Mouse (Mus musculus) T-cell, adult 2 months (primary cell): ENCODE measurements around the gene Exoc7.
"Not testable (repeated sequence)": the region's sequence is repeated elsewhere in the genome, so short reads cannot be mapped to it uniquely, and the experiment has no call there.

Source experiments
- DNase-seq: peaks from one replicate; pipeline ENCODE4 v3.0.0; 2022; ENCODE audit warnings: low spot score

The Exoc7 gene

DNA sequence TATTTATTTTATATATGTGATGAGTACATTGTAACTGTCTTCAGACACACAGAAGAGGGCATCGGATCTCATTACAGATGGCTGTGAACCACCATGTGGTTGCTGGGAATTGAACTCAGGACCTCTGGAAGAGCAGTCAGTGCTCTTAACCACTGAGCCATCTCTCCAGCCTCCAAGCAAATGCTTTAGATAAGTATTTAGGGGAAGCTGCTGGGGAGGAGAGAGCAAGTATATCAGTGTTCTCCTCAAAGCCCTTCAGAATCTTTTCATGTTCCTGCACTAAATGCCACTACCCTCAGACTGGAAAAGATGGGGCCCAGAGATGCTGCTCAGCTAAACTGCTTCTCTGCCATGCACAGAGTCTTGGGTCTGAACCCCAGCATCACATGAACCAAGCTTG, 29.8 kb downstream of the Exoc7 start:
- not testable (repeated sequence) for DNase-seq

DNA sequence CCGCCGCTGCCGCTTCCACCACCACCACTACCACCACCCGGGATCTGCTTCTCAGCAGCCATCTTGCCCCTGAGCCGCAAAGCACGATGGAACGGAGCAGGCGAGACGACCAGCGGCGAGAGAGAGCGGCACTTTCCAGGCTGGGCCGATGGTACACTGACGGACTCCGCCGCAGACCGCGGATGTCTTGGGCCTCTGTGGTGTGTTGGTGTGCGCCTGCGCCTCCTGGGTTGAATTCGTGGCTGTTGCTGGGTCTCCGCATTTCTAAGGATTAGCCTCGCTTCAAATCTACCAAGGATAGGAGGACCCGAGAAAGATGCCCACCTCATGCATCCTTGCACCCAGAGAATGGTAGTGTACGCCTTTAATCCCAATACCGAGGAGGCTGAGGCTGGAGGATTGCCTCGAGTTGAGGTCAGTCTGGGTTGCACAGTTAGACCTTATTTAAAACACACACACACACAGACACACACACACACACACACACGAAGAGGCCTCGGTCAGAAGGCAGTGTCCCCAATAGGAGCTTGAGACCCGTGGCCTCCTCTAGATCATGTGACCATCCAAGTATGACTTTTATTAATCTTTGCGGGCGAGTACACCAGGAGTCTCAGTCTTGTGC, 32.9 kb downstream of the Exoc7 start, which contains the start of gene Srp68:
Gene Srp68, minus strand, starts transcription at position 173 of the 622 bp plus-strand sequence.
- DNase-seq, result peak; percentile 90

DNA sequence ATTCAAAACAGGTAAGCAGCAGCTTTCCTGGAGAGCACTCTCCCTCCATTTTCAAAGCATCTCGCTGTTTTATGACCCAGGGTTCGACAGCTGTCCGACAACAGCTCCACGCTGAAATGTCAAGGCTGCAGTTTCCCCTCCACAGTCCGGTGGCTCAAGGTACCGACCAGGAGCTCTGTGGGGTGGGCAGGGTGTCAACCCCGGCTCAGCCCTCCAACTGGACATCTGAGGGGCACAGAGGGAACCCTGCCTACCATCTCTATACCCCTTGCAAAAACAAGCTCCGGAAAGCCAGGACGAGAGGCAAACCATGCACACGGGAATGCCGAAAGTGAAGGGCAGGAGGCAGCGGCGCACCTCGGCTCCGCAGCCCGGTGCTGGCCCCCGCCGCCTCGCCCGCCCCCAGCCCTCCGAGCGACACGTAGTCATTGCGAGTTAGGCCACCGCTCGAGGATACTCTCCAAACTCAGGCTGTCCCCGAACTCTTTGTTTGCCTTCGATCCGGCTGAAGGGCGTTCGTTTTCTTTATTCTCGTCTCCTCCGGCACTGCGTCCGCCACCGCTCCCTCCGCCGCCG, 33.5 kb downstream of the Exoc7 start:
- no peak for DNase-seq

GRCm38 (mm10) chr11:116272589-116273468, 34.2 kb downstream of the Exoc7 start:
- no peak for DNase-seq

GRCm38 (mm10) chr11:116269560-116269959, 37.5 kb downstream of the Exoc7 start:
- no peak for DNase-seq

GRCm38 (mm10) chr11:116268313-116268712, 38.7 kb downstream of the Exoc7 start:
- no peak for DNase-seq

GRCm38 (mm10) chr11:116267637-116268036, 39.4 kb downstream of the Exoc7 start:
- DNase-seq, result no peak

- DNase-seq, result no peak
Measured at GRCm38 (mm10) chr11:116265850-116266249, 41.2 kb downstream of the Exoc7 start.

DNA sequence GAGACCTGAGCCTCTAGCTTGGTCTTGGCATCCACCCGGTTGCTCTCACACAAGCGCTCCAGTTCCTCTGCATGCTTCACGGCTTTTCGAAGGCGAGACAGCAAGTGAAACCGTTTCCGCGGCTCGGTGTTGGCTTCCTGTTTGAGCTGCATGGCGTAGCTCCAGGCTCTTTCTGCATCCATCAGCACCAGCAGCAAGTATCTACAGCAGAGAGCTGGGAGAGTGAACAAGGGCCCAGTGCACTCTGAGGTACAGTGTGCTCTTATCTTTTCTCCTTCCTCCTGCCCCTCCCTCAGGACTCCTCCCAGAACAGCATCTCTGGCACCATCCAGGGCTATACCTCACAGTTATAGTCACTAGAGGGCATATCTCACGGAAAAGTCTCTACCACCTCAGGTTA, 41.7 kb downstream of the Exoc7 start:
- no peak for DNase-seq

- no peak for DNase-seq
Measured at GRCm38 (mm10) chr11:116260259-116260658, 46.8 kb downstream of the Exoc7 start.

DNA sequence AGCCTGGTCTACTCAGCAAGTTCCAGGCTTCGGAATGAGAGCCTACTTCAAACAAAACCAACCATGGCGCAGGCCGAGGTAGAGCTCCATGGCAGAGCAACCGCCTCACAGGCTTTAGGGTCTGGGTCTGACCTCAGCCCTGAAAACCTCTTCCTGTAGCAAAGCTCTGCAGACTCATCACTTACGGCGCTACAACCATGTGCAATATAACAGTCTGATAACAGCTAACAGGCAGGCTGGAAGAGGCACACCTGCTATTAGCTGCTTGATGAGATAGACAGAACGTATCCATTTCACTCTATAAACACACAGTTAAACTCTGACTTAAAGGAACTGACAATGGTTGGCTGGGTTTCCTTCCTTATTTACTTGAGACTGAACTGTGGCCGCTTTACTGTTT, 47.6 kb downstream of the Exoc7 start:
- DNase-seq, result no peak

- peak; percentile 17 for DNase-seq
Measured at GRCm38 (mm10) chr11:116255982-116256675, 50.9 kb downstream of the Exoc7 start.

DNA sequence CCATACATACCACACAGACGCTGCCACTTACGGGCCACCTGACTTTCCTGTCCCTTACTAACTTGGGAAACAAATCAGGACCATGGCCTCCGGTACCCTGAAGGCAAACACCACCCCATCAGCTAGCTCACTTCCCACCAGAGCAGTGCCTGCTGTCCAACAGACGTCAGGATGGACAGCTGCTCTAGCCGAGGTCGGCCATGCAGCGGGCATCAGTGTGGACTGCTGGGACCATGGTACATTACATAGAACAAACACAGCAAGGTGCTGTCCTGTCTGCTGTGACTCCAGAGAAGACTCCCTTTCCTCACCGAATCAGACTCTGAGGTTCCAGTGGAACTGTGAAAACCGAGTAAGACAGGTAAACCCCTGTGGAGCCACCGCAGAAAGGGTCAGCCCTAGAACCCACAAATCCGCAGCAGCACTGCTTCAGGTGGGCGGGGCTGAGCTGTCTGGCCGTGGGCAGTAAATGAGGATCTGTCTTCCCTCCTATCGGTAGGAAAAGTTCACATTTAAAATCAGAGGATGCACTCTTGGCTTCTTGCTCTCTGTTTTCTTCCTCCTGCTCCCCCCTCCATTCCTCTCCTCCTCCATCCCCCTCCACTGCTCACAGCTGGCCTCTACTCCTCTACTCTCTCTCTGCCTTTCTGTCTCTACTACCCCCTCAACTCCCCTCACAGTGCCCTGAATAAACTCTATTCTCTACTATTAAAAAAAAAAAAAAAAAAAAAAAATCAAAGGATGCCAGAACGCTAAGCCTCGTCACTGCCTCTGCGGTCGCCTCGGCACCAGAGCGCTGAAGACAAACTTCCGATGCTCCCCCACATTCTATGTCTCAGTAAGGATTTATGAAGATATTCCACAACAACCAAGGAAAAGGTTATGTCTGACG, 51.7 kb downstream of the Exoc7 start:
- DNase-seq, result peak; percentile 14

DNA sequence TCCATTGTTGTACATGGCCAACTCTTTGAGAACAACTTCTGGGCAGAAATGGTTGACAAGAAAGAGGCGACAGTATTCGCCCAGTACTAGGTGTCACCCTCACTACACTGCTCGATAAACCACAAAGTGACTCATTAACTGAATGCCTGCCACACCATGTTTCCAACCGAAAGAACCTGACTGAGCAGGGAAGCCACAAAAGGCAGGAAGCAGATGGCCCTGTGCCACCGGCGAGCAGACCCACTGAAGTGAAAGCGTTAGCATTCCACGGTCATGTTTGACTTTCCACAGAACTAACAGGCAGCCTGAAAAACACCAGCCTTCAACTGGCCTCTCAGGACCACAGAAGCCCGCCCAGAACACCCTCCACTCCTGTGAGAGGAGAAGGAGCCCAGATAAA, 52.4 kb downstream of the Exoc7 start:
- DNase-seq, result peak; percentile 25

- no peak for DNase-seq
Measured at GRCm38 (mm10) chr11:116253076-116253600, 53.9 kb downstream of the Exoc7 start.

DNA sequence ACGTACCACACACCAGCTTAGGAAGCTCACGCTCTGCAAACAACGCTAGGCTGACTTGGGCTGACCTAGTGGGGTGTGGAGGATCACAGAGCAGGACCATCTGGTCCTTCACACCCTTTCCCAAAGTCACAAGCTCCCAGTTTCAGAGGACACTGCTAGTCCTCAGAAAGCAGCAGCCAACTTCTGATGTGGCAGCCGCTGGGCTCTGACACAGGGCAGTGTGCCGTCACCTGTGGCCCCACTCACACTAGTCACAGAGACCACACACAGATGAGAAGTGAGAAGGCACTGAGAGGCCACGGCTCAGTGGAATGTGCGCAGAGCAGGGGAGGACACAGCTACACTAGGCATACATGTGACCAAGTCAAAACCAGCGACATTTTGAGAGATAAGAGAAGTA, 56.1 kb downstream of the Exoc7 start:
- no peak for DNase-seq

- DNase-seq, result no peak
Measured at GRCm38 (mm10) chr11:116247502-116248222, 59.4 kb downstream of the Exoc7 start.

- no peak for DNase-seq
Measured at GRCm38 (mm10) chr11:116245616-116246015, 61.4 kb downstream of the Exoc7 start.

DNA sequence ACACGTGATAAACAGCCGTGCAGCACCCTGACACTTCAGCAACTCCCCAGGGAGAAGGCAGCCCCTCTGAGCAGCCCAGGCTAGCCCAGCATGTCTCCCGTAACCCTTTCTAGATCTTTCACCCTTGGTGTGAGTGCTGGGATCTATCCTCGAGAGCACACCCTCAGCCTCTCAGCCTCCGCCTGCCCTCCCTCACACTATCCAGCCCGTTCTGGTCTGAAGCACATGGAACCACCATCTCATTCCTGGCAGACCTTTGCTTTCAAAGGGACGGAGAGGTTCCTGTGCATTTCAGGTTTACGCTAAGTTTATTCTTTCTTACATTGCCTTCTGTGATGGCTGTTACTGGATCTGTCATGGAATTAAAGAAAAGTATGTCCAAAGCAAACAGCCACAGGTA, 62.5 kb downstream of the Exoc7 start:
- no peak for DNase-seq

DNA sequence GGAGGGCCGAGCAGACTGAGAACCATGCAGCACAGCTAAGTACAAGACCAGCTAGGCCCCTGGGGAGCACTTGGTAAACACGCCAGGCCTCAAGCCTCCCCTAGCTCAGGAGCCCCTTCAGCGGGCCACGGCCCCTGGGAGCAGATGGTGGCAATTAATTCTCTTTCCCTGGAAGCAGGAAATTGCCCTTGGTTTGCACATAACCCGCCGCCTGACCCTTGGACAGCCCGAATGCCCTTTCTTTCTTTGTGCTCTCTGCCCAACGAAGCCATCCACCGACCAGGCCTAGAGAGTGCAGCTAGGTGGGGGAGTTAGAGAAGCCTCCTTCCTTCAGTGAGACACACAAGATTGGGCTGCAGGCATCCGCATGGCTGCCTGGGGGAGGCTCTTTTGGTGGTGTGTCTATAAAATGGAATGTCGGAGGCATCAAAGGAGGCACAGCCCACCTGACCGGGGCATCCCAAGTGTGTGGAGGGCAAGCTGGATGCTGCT, 65.2 kb downstream of the Exoc7 start:
- no peak for DNase-seq
